Mouse (Mus musculus) CH12.LX (cell line): ENCODE data around the gene Lonp2. TPM values are rescaled to one million over a fixed set of nuclear protein-coding genes. Genes with fewer than 3 reads are reported as not detected.

Experiments used
- DNase-seq: peaks from one replicate; pipeline ENCODE4 v3.0.0-alpha.2; 2013; ENCODE audit errors: extremely low read depth
- H3K27ac ChIP-seq: 2 replicates; pipeline ENCODE4 v1.5.1; 2012; ENCODE audit warnings: low read depth, mild to moderate bottlenecking, control low read depth, moderate library complexity; ENCODE audit not compliant: insufficient read depth
- H3K27me3 ChIP-seq: replicated peaks from 2 replicates; pipeline ENCODE3; 2012; ENCODE audit warnings: inconsistent platforms
- H3K36me3 ChIP-seq, 2 experiments: replicated peaks in 1 of 2; 2 replicates each; pipeline versions ENCODE3 to v1.6.1; 2012; ENCODE audit warnings: inconsistent platforms in 1 of 2, low read length in 1 of 2, mild to moderate bottlenecking in 1 of 2, mixed read lengths in 1 of 2, moderate library complexity in 1 of 2; ENCODE audit not compliant: control insufficient read depth in 1 of 2, insufficient read depth in 1 of 2
- H3K4me1 ChIP-seq, 2 experiments: 2 replicates each; pipeline ENCODE4 v1.6.1; 2012; ENCODE audit warnings: inconsistent platforms in 1 of 2, moderate library complexity in 1 of 2; ENCODE audit not compliant: insufficient read depth in 2 of 2, control insufficient read depth in 1 of 2
- H3K4me2 ChIP-seq: 2 replicates; pipeline ENCODE4 v1.6.1; 2012; ENCODE audit warnings: low read depth, mild to moderate bottlenecking, control low read depth; ENCODE audit not compliant: poor library complexity, insufficient read depth, severe bottlenecking
- H3K4me3 ChIP-seq, 3 experiments: fragments of 150-350 bp in 1 of 3; sonication (generic) in 1 of 3; replicated peaks in 1 of 3; 2 replicates each; pipeline versions ENCODE3 to v1.5.1; 2011 to 2012; ENCODE audit warnings: low read depth in 2 of 3, low read length in 2 of 3, mild to moderate bottlenecking in 2 of 3, moderate library complexity in 2 of 3, control low read depth in 1 of 3, improper control_type of control experiment in 1 of 3, inconsistent platforms in 1 of 3, mixed read lengths in 1 of 3; ENCODE audit not compliant: poor library complexity in 1 of 3
- H3K79me2 ChIP-seq: replicated peaks from 2 replicates; pipeline ENCODE4 v1.6.1; 2012; ENCODE audit warnings: mild to moderate bottlenecking, moderate library complexity; ENCODE audit not compliant: control insufficient read depth, poor library complexity, insufficient read depth, severe bottlenecking; ENCODE audit errors: extremely low read depth
- H3K9ac ChIP-seq: 2 replicates; pipeline ENCODE4 v1.6.1; 2012; ENCODE audit warnings: low read depth, mild to moderate bottlenecking, control low read depth, moderate library complexity; ENCODE audit not compliant: insufficient read depth
- H3K9me3 ChIP-seq: replicated peaks from 2 replicates; pipeline ENCODE3; 2012; ENCODE audit warnings: low read length, inconsistent platforms, mixed read lengths
- BHLHE40 ChIP-seq: IDR thresholded peaks from 2 replicates; pipeline ENCODE4 v1.6.1; 2011; ENCODE audit warnings: mild to moderate bottlenecking, low read depth, low read length, improper control_type of control experiment
- CHD1 ChIP-seq: IDR thresholded peaks from 2 replicates; pipeline ENCODE4 v1.6.1; 2012; ENCODE audit warnings: low read depth, low read length, improper control_type of control experiment, inconsistent platforms
- CTCF ChIP-seq, 2 experiments: IDR thresholded peaks in 1 of 2; conservative IDR thresholded peaks in 1 of 2; 2 replicates each; pipeline ENCODE4 v1.5.1; 2011 to 2012; ENCODE audit warnings: low read depth in 2 of 2, low read length in 2 of 2, improper control_type of control experiment in 1 of 2, inconsistent platforms in 1 of 2, mild to moderate bottlenecking in 1 of 2, moderate library complexity in 1 of 2
- ELF1 ChIP-seq: IDR thresholded peaks from 2 replicates; pipeline ENCODE4 v1.6.1; 2014; ENCODE audit warnings: low read depth, mild to moderate bottlenecking, inconsistent platforms, low read length, improper control_type of control experiment
- ETS1 ChIP-seq: conservative IDR thresholded peaks from 2 replicates; pipeline ENCODE4 v1.6.1; 2012; ENCODE audit warnings: low read depth, mild to moderate bottlenecking, inconsistent platforms, low read length, improper control_type of control experiment, moderate library complexity
- GABPA ChIP-seq: IDR thresholded peaks from 2 replicates; pipeline ENCODE4 v1.6.1; 2012; ENCODE audit warnings: low read depth, low read length, improper control_type of control experiment, inconsistent platforms; ENCODE audit not compliant: insufficient replicate concordance
- HCFC1 ChIP-seq: IDR thresholded peaks from 2 replicates; pipeline ENCODE4 v1.6.1; 2012; ENCODE audit warnings: low read depth, mild to moderate bottlenecking, inconsistent platforms, low read length, improper control_type of control experiment
- IRF4 ChIP-seq: IDR thresholded peaks from 2 replicates; pipeline ENCODE4 v1.6.1; 2014; ENCODE audit warnings: low read depth, mild to moderate bottlenecking, inconsistent platforms, low read length, improper control_type of control experiment
- JUN ChIP-seq: IDR thresholded peaks from 2 replicates; pipeline ENCODE4 v1.6.1; 2011; ENCODE audit warnings: low read depth, mild to moderate bottlenecking, low read length, improper control_type of control experiment, moderate library complexity; ENCODE audit not compliant: insufficient read depth
- JUND ChIP-seq: conservative IDR thresholded peaks from 2 replicates; pipeline ENCODE4 v1.6.1; 2011; ENCODE audit warnings: low read depth, low read length, improper control_type of control experiment
- MAFK ChIP-seq: IDR thresholded peaks from 2 replicates; pipeline ENCODE4 v1.6.1; 2011; ENCODE audit warnings: low read length, improper control_type of control experiment; ENCODE audit not compliant: insufficient replicate concordance
- MAZ ChIP-seq: IDR thresholded peaks from 2 replicates; pipeline ENCODE4 v1.6.1; 2012; ENCODE audit warnings: low read depth, mild to moderate bottlenecking, inconsistent platforms, low read length, improper control_type of control experiment, moderate library complexity
- MEF2A ChIP-seq: IDR thresholded peaks from 2 replicates; pipeline ENCODE4 v1.6.1; 2014; ENCODE audit warnings: low read depth, mild to moderate bottlenecking, inconsistent platforms, low read length, improper control_type of control experiment, borderline replicate concordance
- MXI1 ChIP-seq: IDR thresholded peaks from 2 replicates; pipeline ENCODE4 v1.6.1; 2011; ENCODE audit warnings: mild to moderate bottlenecking, low read depth, low read length, improper control_type of control experiment
- NELFE ChIP-seq: IDR thresholded peaks from 2 replicates; pipeline ENCODE4 v1.6.1; 2011; ENCODE audit warnings: low read depth, low read length, improper control_type of control experiment
- NRF1 ChIP-seq: IDR thresholded peaks from 2 replicates; pipeline ENCODE4 v1.6.1; 2014; ENCODE audit warnings: low read depth, mild to moderate bottlenecking, inconsistent platforms, low read length, improper control_type of control experiment, moderate library complexity
- PAX5 ChIP-seq: IDR thresholded peaks from 2 replicates; pipeline ENCODE4 v1.6.1; 2012; ENCODE audit warnings: low read length, inconsistent platforms, mixed read lengths
- RCOR1 ChIP-seq: conservative IDR thresholded peaks from 2 replicates; pipeline ENCODE4 v1.6.1; 2012; ENCODE audit warnings: low read depth, mild to moderate bottlenecking, inconsistent platforms, low read length, improper control_type of control experiment
- SIN3A ChIP-seq: IDR thresholded peaks from 2 replicates; pipeline ENCODE4 v1.6.1; 2012; ENCODE audit warnings: low read length, improper control_type of control experiment, inconsistent platforms
- TCF12 ChIP-seq: IDR thresholded peaks from 2 replicates; pipeline ENCODE4 v1.6.1; 2014; ENCODE audit warnings: low read depth, mild to moderate bottlenecking, inconsistent platforms, low read length, improper control_type of control experiment
- USF1 ChIP-seq: IDR thresholded peaks from 2 replicates; pipeline ENCODE4 v1.6.1; 2014; ENCODE audit warnings: low read depth, mild to moderate bottlenecking, inconsistent platforms, low read length, improper control_type of control experiment
- USF2 ChIP-seq: conservative IDR thresholded peaks from 2 replicates; pipeline ENCODE4 v1.6.1; 2011; ENCODE audit warnings: low read depth, low read length, improper control_type of control experiment
- ZMIZ1 ChIP-seq: IDR thresholded peaks from 2 replicates; pipeline ENCODE4 v1.6.1; 2012; ENCODE audit warnings: low read depth, mild to moderate bottlenecking, inconsistent platforms, low read length, improper control_type of control experiment
- dilution Hi-C: fragments of 300-500 bp; cut with MboI; formaldehyde crosslinking; loops from 2 replicates; pipeline ENCODE4 v1.14.3; 2020; ENCODE audit warnings: low sequenced_read_pairs; ENCODE audit not compliant: extremely low pct_unique_long_range_greater_than_20kb, extremely low pct_ligation_motif_present
- in situ Hi-C: fragments of 300-500 bp; cut with MboI; formaldehyde crosslinking; loops from 3 replicates; pipeline ENCODE4 v1.14.3; 2019; ENCODE audit warnings: low sequenced_read_pairs, low pct_ligation_motif_present, low pct_unique_long_range_greater_than_20kb, mixed read lengths
- polyA plus RNA-seq: library from polyadenylated mRNA; unstranded; fragments of >175 nt; gene quantifications from 2 replicates; pipeline ENCODE4 v1.2.1, GENCODE M21; 2012; ENCODE audit warnings: low read depth; ENCODE audit not compliant: insufficient read length
- total RNA-seq, 2 experiments: library from RNA; depleted of rRNA; stranded (reverse); fragments of 300-350 nt in 1 of 2; fragments of >200 nt in 1 of 2; gene quantifications; 2 replicates each; pipeline ENCODE4 v1.2.3; 2012 to 2014

Lonp2 gene
- total and polyA plus RNA-seq, 3 experiments = 25.6 to 27.8 (median 26.4) TPM

DNA sequence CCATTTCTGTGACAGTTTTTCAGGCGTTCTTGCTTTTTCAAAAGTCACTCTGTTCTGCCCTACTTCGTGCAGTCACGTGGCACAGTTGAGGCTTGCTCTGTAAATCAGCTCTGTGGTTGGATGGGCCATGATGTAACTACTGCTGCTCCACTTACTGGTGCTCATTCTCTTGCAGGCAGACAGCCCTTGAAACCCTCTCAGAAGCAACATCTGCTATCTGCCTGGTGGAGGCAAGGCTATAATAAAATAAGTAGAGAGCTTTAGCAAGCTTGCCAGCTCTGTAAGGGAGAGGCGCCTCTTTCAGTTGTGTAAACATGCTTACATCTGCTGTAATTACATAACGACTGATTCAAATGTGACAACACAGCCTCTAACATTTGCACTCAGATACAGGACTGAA, 27.6 kb downstream of the Lonp2 start:
- Histone ChIP-seq H3K27ac (no peak overlapping the region), H3K9ac (no peak overlapping the region), H3K36me3 (peaks cover 21 to 54% of the 10 kb centered on the region in 2 experiments), H3K79me2 (no peaks in the 10 kb centered on the region), H3K9me3 (no peaks in the 10 kb centered on the region), H3K4me3 (no peak overlapping the region)
- dilution Hi-C loops = no loop called here
- TF ChIP-seq MAFK = no peak
- no peak for TF ChIP-seq ELF1
- no peak for TF ChIP-seq PAX5
- TF ChIP-seq USF1 = no peak
- no peak for TF ChIP-seq MAZ
- no peak for TF ChIP-seq CHD1
- no peak for TF ChIP-seq BHLHE40
- no peak for TF ChIP-seq RCOR1
- TF ChIP-seq USF2 = no peak
- TF ChIP-seq SIN3A = no peak
- no peak for TF ChIP-seq NELFE
- TF ChIP-seq MEF2A = no peak
- no peak for TF ChIP-seq NRF1
- no peak for TF ChIP-seq TCF12
- TF ChIP-seq ZMIZ1 = no peak
- TF ChIP-seq JUN = no peak
- no peak for TF ChIP-seq HCFC1
- TF ChIP-seq CTCF (conservative IDR thresholded peaks at IDR 0.05 in 1 of 2, IDR thresholded peaks at IDR 0.05 in 1 of 2; ENCODE audit: low read depth in 2 of 2, low read length in 2 of 2) = no peak
- no peak for TF ChIP-seq IRF4
- TF ChIP-seq, all 38 proteins: peak for 0
- Histone ChIP-seq H3K4me1 (no peaks in the 10 kb centered on the region), H3K27me3 (no peaks in the 10 kb centered on the region), H3K4me2 (no peak overlapping the region)
- DNase-seq = no peak
- in situ Hi-C loops = loop anchor here (10.0 kb wide), 1 partner anchor 253 kb away; no protein-coding TSS in a partner anchor

DNA sequence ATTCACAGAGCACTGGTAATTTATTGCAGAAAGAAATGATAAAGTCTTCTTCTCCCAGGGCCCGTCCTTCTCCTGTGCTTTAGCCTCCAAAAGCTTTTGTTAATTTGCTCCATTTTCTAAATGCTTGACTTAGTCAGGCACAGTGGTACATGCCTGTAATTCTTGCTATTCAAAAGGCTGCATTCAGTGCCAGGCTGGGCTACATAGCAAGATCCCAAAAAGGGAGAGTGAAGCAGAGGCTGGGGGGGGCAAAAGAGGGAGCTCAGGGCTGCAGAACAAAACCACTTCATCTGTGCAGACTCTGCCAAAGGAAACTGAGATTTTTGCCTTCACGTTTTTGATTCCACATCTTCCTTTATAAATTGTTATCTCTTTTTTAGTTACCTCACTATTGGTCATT, 28.7 kb downstream of the Lonp2 start:
- no peaks in the 10 kb centered on the region for H3K9me3 ChIP-seq
- in situ Hi-C loops = loop anchor here (10.0 kb wide), 1 partner anchor 252 kb away; no protein-coding TSS in a partner anchor
- H3K27ac ChIP-seq = no peak overlapping the region
- no peak overlapping the region for H3K9ac ChIP-seq
- TF ChIP-seq USF2 (no peak), GABPA (no peak), JUND (no peak), MXI1 (no peak), ETS1 (no peak)
- peaks cover 21 to 51% of the 10 kb centered on the region in 2 experiments for H3K36me3 ChIP-seq
- no peaks in the 10 kb centered on the region for H3K79me2 ChIP-seq
- H3K4me2 ChIP-seq = no peak overlapping the region
- H3K4me1 ChIP-seq = no peaks in the 10 kb centered on the region
- dilution Hi-C loops = no loop called here
- no peak overlapping the region for H3K4me3 ChIP-seq
- no peaks in the 10 kb centered on the region for H3K27me3 ChIP-seq
- no peak for DNase-seq
